Mouse (Mus musculus) thymus, adult 2 months (tissue): ENCODE results near the gene Vamp1. TPM values are rescaled to one million over a fixed set of nuclear protein-coding genes. Genes with fewer than 3 reads are reported as not detected.
A peak's percentile ranks its signal among the peaks of the same experiment; 100 is the strongest.
"Not testable (repeated sequence)": the region's sequence is repeated elsewhere in the genome, so short reads cannot be mapped to it uniquely, and the experiment has no call there.

Experiments
- DNase-seq: peaks from one replicate; pipeline ENCODE4 v3.0.0; 2021
- H3K27ac ChIP-seq: fragments of 200-500 bp; 2 replicates; pipeline ENCODE4 v1.5.1; 2012; ENCODE audit warnings: low read length, control low read depth; ENCODE audit not compliant: control insufficient read depth, insufficient read depth
- H3K27me3 ChIP-seq: fragments of 200-500 bp; 2 replicates; pipeline ENCODE4 v1.6.1; 2012; ENCODE audit warnings: mild to moderate bottlenecking, low read length, moderate library complexity, mixed read lengths; ENCODE audit not compliant: control insufficient read depth, insufficient read depth
- H3K36me3 ChIP-seq: fragments of 200-500 bp; 2 replicates; pipeline ENCODE4 v1.6.1; 2012; ENCODE audit warnings: mild to moderate bottlenecking, low read length, moderate library complexity; ENCODE audit not compliant: control insufficient read depth, insufficient read depth
- H3K4me1 ChIP-seq: fragments of 200-500 bp; replicated peaks from 2 replicates; pipeline ENCODE4 v1.6.1; 2012; ENCODE audit warnings: low read length; ENCODE audit not compliant: control insufficient read depth, insufficient read depth
- H3K4me3 ChIP-seq: fragments of 200-500 bp; 2 replicates; pipeline ENCODE4 v1.5.1; 2012; ENCODE audit warnings: mild to moderate bottlenecking, low read length, control low read depth, moderate library complexity; ENCODE audit not compliant: control insufficient read depth, insufficient read depth
- CTCF ChIP-seq: fragments of 200-500 bp; IDR thresholded peaks from 2 replicates; pipeline ENCODE4 v1.5.1; 2012; ENCODE audit warnings: mild to moderate bottlenecking, control low read depth, low read length, moderate library complexity, borderline replicate concordance; ENCODE audit not compliant: control insufficient read depth, poor library complexity, insufficient read depth; ENCODE audit errors: extremely low read depth
- POLR2A ChIP-seq: fragments of 200-500 bp; IDR thresholded peaks from 2 replicates; pipeline ENCODE4 v1.6.1; 2012; ENCODE audit warnings: mild to moderate bottlenecking, low read length, control low read depth, moderate library complexity; ENCODE audit not compliant: control insufficient read depth, poor library complexity, insufficient read depth; ENCODE audit errors: extremely low read depth
- WGBS: fragments of 180-500 bp; shearing (Covaris S2); methylation state at CpG from one replicate; pipeline ENCODE4 v1.1.7; 2018; 5-methylcytosine and 5-hydroxymethylcytosine counted together
- polyA plus RNA-seq: library from polyadenylated mRNA; depleted of rRNA; stranded (reverse); fragments of >200 nt; gene quantifications from 2 replicates; pipeline ENCODE4 v1.2.3, GENCODE M21; 2012

Vamp1 gene
- polyA plus RNA-seq, 1 experiment, result 423 TPM

GRCm38 (mm10) chr6:125265239-125265638 lies 49.9 kb downstream of the Vamp1 start:
- Histone ChIP-seq H3K4me1 (peaks cover 22% of the 10 kb centered on the region), H3K27me3 (no peaks in the 10 kb centered on the region), H3K36me3 (no peaks in the 10 kb centered on the region), H3K27ac (peak overlapping the region; percentile 92), H3K4me3 (peak overlapping the region; percentile 26; the same call in 1 of the 2 replicates)
- TF ChIP-seq POLR2A (peak; percentile 48; the same call in 1 of the 2 replicates), CTCF (no peak)
- 7% methylated on average over 10 of the region's 10 CpGs for WGBS
- DNase-seq, result peak; percentile 82

GRCm38 (mm10) chr6:125266091-125266490 lies 50.7 kb downstream of the Vamp1 start:
- WGBS, result 88% methylated on average over 13 of the region's 13 CpGs

GRCm38 (mm10) chr6:125266600-125266999 lies 51.2 kb downstream of the Vamp1 start:
- peaks cover 31% of the 10 kb centered on the region for H3K4me1 ChIP-seq
- 76% methylated on average over 6 of the region's 6 CpGs for WGBS
- not testable (repeated sequence) for H3K36me3 ChIP-seq, DNase-seq, H3K27me3 ChIP-seq
- peak overlapping the region; percentile 21; the same call in 1 of the 2 replicates for H3K4me3 ChIP-seq
- H3K27ac ChIP-seq, result peak overlapping the region; percentile 69; the same call in 1 of the 2 replicates

More at GRCm38 (mm10) chr6:125266091-125266490, 50.7 kb downstream of the Vamp1 start:
- Histone ChIP-seq H3K4me1 (peaks cover 28% of the 10 kb centered on the region), H3K36me3 (no peaks in the 10 kb centered on the region), H3K4me3 (peak overlapping the region; percentile 33), H3K27me3 (no peaks in the 10 kb centered on the region), H3K27ac (peak overlapping the region; percentile 92)
- no peak for DNase-seq
- no peak for TF ChIP-seq CTCF
- TF ChIP-seq POLR2A, result no peak

GRCm38 (mm10) chr6:125267469-125267868 lies 52.1 kb downstream of the Vamp1 start:
- Histone ChIP-seq H3K27ac (no peak overlapping the region), H3K4me1 (peaks cover 31% of the 10 kb centered on the region), H3K36me3 (no peaks in the 10 kb centered on the region), H3K4me3 (no peak overlapping the region), H3K27me3 (no peaks in the 10 kb centered on the region)
- TF ChIP-seq POLR2A (no peak), CTCF (no peak)
- WGBS, result 80% methylated on average over 3 of the region's 3 CpGs
- no peak for DNase-seq

- Histone ChIP-seq H3K27me3 (no peaks in the 10 kb centered on the region), H3K4me3 (no peak overlapping the region), H3K36me3 (no peaks in the 10 kb centered on the region), H3K27ac (no peak overlapping the region), H3K4me1 (peaks cover 31% of the 10 kb centered on the region)
- TF ChIP-seq POLR2A, result no peak
- no peak for TF ChIP-seq CTCF
- DNase-seq, result no peak
- WGBS, result 79% methylated on average over 6 of the region's 6 CpGs
Observed at GRCm38 (mm10) chr6:125268799-125269198, 53.4 kb downstream of the Vamp1 start.

GRCm38 (mm10) chr6:125271455-125272227 lies 56.3 kb downstream of the Vamp1 start:
- H3K27ac ChIP-seq, result no peak overlapping the region
- no peak for TF ChIP-seq POLR2A
- peak; percentile 73; the same call in 1 of the 2 replicates for TF ChIP-seq CTCF
- H3K4me3 ChIP-seq, result no peak overlapping the region
- no peaks in the 10 kb centered on the region for H3K27me3 ChIP-seq
- WGBS, result 15% methylated on average over 17 of the region's 17 CpGs
- peaks cover 17% of the 10 kb centered on the region for H3K4me1 ChIP-seq
- H3K36me3 ChIP-seq, result no peaks in the 10 kb centered on the region
- peak; percentile 86 for DNase-seq

- WGBS, result 75% methylated on average over 10 of the region's 10 CpGs
- H3K36me3 ChIP-seq, result no peaks in the 10 kb centered on the region
- no peaks in the 10 kb centered on the region for H3K27me3 ChIP-seq
- H3K4me3 ChIP-seq, result no peak overlapping the region
- H3K4me1 ChIP-seq, result peaks cover 15% of the 10 kb centered on the region
- no peak for TF ChIP-seq CTCF
- no peak for TF ChIP-seq POLR2A
- no peak overlapping the region for H3K27ac ChIP-seq
- DNase-seq, result no peak
Observed at GRCm38 (mm10) chr6:125272228-125272785, 57.0 kb downstream of the Vamp1 start.
